8 mouse cellular contexts compared by ENCODE assay signal in genomic region chr5:63872176-63872932, GRCm38 (mm10).
DNase-seq lines count a peak whose midpoint lies in the region; ATAC-seq and TF ChIP-seq lines count a peak whose summit lies in the region.

No protein-coding gene starts in this region.

- H3K4me2 ChIP-seq in hindbrain, embryonic 12.5 days (replicated peaks) = peak overlapping the region; percentile 21; the same call in 1 of the 2 replicates
- peak overlapping the region; percentile 25; the same call in 1 of the 2 replicates for H3K4me2 ChIP-seq in midbrain, embryonic 15.5 days
- no peak overlapping the region for H3K4me2 ChIP-seq in kidney, embryonic 14.5 days (replicated peaks; ENCODE audit: low read depth, low read length)

- TF ChIP-seq CTCF in thymus, adult 2 months (IDR thresholded peaks at IDR 0.05; ENCODE audit: borderline replicate concordance, control insufficient read depth, extremely low read depth, insufficient read depth, low read length, poor library complexity) = no peak

- peak; percentile 76 for ATAC-seq in hindbrain, embryonic 12.5 days (ENCODE audit: low FRiP score)
- ATAC-seq in midbrain, embryonic 15.5 days (replicated peaks) = peak; percentile 75
- no peak for ATAC-seq in kidney, embryonic 14.5 days (ENCODE audit: low FRiP score, low TSS enrichment)

- peaks cover 9% of the 10 kb centered on the region for H3K4me1 ChIP-seq in hindbrain, embryonic 12.5 days
- H3K4me1 ChIP-seq in midbrain, embryonic 15.5 days = peaks cover 10% of the 10 kb centered on the region
- H3K4me1 ChIP-seq in thymus, adult 2 months (replicated peaks; ENCODE audit: control insufficient read depth, insufficient read depth, low read length) = no peaks in the 10 kb centered on the region
- H3K4me1 ChIP-seq in kidney, embryonic 14.5 days (ENCODE audit: control insufficient read depth, insufficient read depth, low read length) = peaks cover 22% of the 10 kb centered on the region; the same call in 1 of the 2 replicates

- H3K27ac ChIP-seq in hindbrain, embryonic 12.5 days = peak overlapping the region; percentile 24
- peak overlapping the region; percentile 37 for H3K27ac ChIP-seq in midbrain, embryonic 15.5 days
- no peak overlapping the region for H3K27ac ChIP-seq in thymus, adult 2 months (ENCODE audit: control insufficient read depth, insufficient read depth, low read length)
- no peak overlapping the region for H3K27ac ChIP-seq in kidney, embryonic 14.5 days (ENCODE audit: low read depth, low read length)

- intact Hi-C loops in gastrocnemius, postnatal 36 days (cut with DNase I) = no loop called here
- intact Hi-C loops in heart, postnatal 25 days (cut with DNase I) = no loop called here

- H3K4me3 ChIP-seq in hindbrain, embryonic 12.5 days = no peak overlapping the region
- H3K4me3 ChIP-seq in midbrain, embryonic 15.5 days = no peak overlapping the region
- H3K4me3 ChIP-seq in thymus, adult 2 months (ENCODE audit: control insufficient read depth, insufficient read depth, low read length) = no peak overlapping the region
- no peak overlapping the region for H3K4me3 ChIP-seq in kidney, embryonic 14.5 days (ENCODE audit: low read length)

- TF ChIP-seq POLR2A in thymus, adult 2 months (IDR thresholded peaks at IDR 0.05; ENCODE audit: control insufficient read depth, extremely low read depth, insufficient read depth, low read length, poor library complexity) = no peak

- peak; percentile 83 for DNase-seq in brain, adult 2 months (ENCODE audit: low read depth, low spot score)
- peak; percentile 30 to 39 for DNase-seq in cerebellum, postnatal 14 days
- no peak for DNase-seq in gastrocnemius, postnatal 36 days
- DNase-seq in heart, postnatal 25 days (ENCODE audit: low spot score) = no peak
- no peak for DNase-seq in thymus, adult 2 months

- peaks cover 7% of the 10 kb centered on the region; the same call in 1 of the 2 replicates for H3K27me3 ChIP-seq in hindbrain, embryonic 12.5 days
- no peaks in the 10 kb centered on the region for H3K27me3 ChIP-seq in midbrain, embryonic 15.5 days (replicated peaks)
- H3K27me3 ChIP-seq in thymus, adult 2 months (ENCODE audit: control insufficient read depth, insufficient read depth, low read length) = no peaks in the 10 kb centered on the region
- no peaks in the 10 kb centered on the region for H3K27me3 ChIP-seq in kidney, embryonic 14.5 days (ENCODE audit: control insufficient read depth, insufficient read depth, low read length)

- H3K9ac ChIP-seq in hindbrain, embryonic 12.5 days = no peak overlapping the region
- no peak overlapping the region for H3K9ac ChIP-seq in midbrain, embryonic 15.5 days
- no peak overlapping the region for H3K9ac ChIP-seq in kidney, embryonic 14.5 days (ENCODE audit: low read depth, low read length)

- H3K36me3 ChIP-seq in hindbrain, embryonic 12.5 days = no peaks in the 10 kb centered on the region
- no peaks in the 10 kb centered on the region for H3K36me3 ChIP-seq in midbrain, embryonic 15.5 days (replicated peaks)
- no peaks in the 10 kb centered on the region for H3K36me3 ChIP-seq in thymus, adult 2 months (ENCODE audit: control insufficient read depth, insufficient read depth, low read length)
- no peaks in the 10 kb centered on the region for H3K36me3 ChIP-seq in kidney, embryonic 14.5 days (ENCODE audit: control insufficient read depth, insufficient read depth, low read length)

- 33% methylated on average over 17 of the region's 17 CpGs for WGBS in hindbrain, embryonic 12.5 days
- 30% methylated on average over 17 of the region's 17 CpGs for WGBS in midbrain, embryonic 15.5 days
- 90% methylated on average over 17 of the region's 17 CpGs for WGBS in thymus, adult 2 months
- 62% methylated on average over 17 of the region's 17 CpGs for WGBS in kidney, embryonic 14.5 days

- no peaks in the 10 kb centered on the region for H3K9me3 ChIP-seq in hindbrain, embryonic 12.5 days (replicated peaks)
- no peaks in the 10 kb centered on the region for H3K9me3 ChIP-seq in midbrain, embryonic 15.5 days
- H3K9me3 ChIP-seq in kidney, embryonic 14.5 days (ENCODE audit: control insufficient read depth, low read length) = no peaks in the 10 kb centered on the region

Comparison
In these comparisons a context has a peak if more than half of its experiments do, and no peak if none do; other contexts are left out.
1. DNase-seq: peak in brain, adult 2 months (single experiment) and cerebellum, postnatal 14 days (2 of 2); none in gastrocnemius, postnatal 36 days (0 of 2), heart, postnatal 25 days (single experiment) and thymus, adult 2 months (single experiment).
2. H3K27ac ChIP-seq: peak in hindbrain, embryonic 12.5 days (single experiment) and midbrain, embryonic 15.5 days (single experiment); none in thymus, adult 2 months (single experiment) and kidney, embryonic 14.5 days (single experiment).